In the genomic region with DNA sequence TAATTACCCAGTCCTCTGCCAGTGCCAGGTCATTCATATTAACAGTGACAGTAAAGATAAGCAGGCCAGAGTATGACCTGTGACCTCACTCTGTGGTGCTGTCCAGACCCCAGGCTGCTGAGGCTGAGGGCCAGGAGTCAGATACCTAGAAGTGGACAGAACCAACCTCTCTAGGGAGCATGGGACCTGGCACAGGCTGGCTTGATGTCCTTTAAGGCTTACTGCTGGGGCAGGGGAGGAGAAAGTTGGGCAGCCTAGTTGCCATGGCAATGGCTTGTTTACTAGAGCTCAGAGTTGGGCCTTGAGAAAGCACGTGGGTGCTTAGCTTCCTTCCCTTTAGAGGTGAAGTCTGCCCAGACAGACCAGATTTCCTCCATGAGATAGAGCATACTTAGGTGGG, we compare ENCODE assay signal across 16 mouse cellular contexts. TPM values are rescaled to one million over a fixed set of nuclear protein-coding genes. Genes with fewer than 3 reads are reported as not detected.
A peak's percentile ranks its signal among the peaks of the same experiment; 100 is the strongest.
DNase-seq lines count a peak whose midpoint lies in the region; ATAC-seq and TF ChIP-seq lines count a peak whose summit lies in the region.
"Had no signal": no experiment of that assay in that cellular context is flagged by ENCODE, and none has a peak within 500 bp of the region (broad histone marks: within the 10 kb centered on the region; RNA-seq: fewer than 3 reads in every experiment).

No protein-coding gene starts in this region.

- H3K4me2 ChIP-seq in embryonic facial prominence, embryonic 14.5 days (ENCODE audit: low read depth, low read length) = no peak overlapping the region
- H3K4me2 ChIP-seq: limb, embryonic 15.5 days had no signal

- no peak for TF ChIP-seq POLR2A in MEL (IDR thresholded peaks at IDR 0.05; ENCODE audit: control insufficient read depth in 1 of 2, insufficient read depth in 1 of 2, low read depth in 1 of 2, low read length in 2 of 2, poor library complexity in 1 of 2)

- ATAC-seq in embryonic facial prominence, embryonic 14.5 days (ENCODE audit: low read depth) = 0 out of 2 replicates have a peak, but pooled peaks have one; percentile 5
- ATAC-seq: inflammation-experienced regulatory T-cells, adult 6 months had no signal

- no peaks in the 10 kb centered on the region for H3K79me2 ChIP-seq in MEL (ENCODE audit: control insufficient read depth, insufficient read depth, low read length, poor library complexity)

- no peaks in the 10 kb centered on the region for H3K4me1 ChIP-seq in MEL (ENCODE audit: control insufficient read depth in 1 of 2, insufficient read depth in 2 of 2, low read length in 2 of 2)
- H3K4me1 ChIP-seq in embryonic facial prominence, embryonic 14.5 days (ENCODE audit: control insufficient read depth, insufficient read depth, low read length) = no peaks in the 10 kb centered on the region
- H3K4me1 ChIP-seq: limb, embryonic 15.5 days had no signal

- no peaks in the 10 kb centered on the region for H3K36me3 ChIP-seq in MEL (ENCODE audit: control insufficient read depth in 1 of 2, insufficient read depth in 2 of 2, low read length in 2 of 2)
- no peaks in the 10 kb centered on the region for H3K36me3 ChIP-seq in embryonic facial prominence, embryonic 14.5 days (ENCODE audit: control insufficient read depth, insufficient read depth, low read length)
- H3K36me3 ChIP-seq: limb, embryonic 15.5 days had no signal

- no peak for TF ChIP-seq CTCF in MEL (IDR thresholded peaks at IDR 0.05 in 2 of 3, conservative IDR thresholded peaks at IDR 0.05 in 1 of 3; ENCODE audit: control insufficient read depth in 1 of 3, insufficient read depth in 1 of 3, low read depth in 2 of 3, low read length in 3 of 3, poor library complexity in 1 of 3, severe bottlenecking in 1 of 3)

- TF ChIP-seq EP300 in MEL (IDR thresholded peaks at IDR 0.05; ENCODE audit: low read depth in 1 of 2, low read length in 2 of 2) = no peak

- no peak overlapping the region for H3K27ac ChIP-seq in MEL (ENCODE audit: control insufficient read depth, low read depth, low read length)
- H3K27ac ChIP-seq in embryonic facial prominence, embryonic 14.5 days (replicated peaks; ENCODE audit: low read depth, low read length) = no peak overlapping the region
- H3K27ac ChIP-seq: left cerebral cortex, adult 2 months; limb, embryonic 15.5 days had no signal

- no peak overlapping the region for H3K4me3 ChIP-seq in MEL (ENCODE audit: control insufficient read depth in 1 of 2, insufficient read depth in 1 of 2, low read depth in 2 of 2, low read length in 2 of 2)
- H3K4me3 ChIP-seq in embryonic facial prominence, embryonic 14.5 days (ENCODE audit: low read depth, low read length) = no peak overlapping the region
- H3K4me3 ChIP-seq: left cerebral cortex, adult 2 months; limb, embryonic 15.5 days; myocyte had no signal

- no peak for TF ChIP-seq RAD21 in MEL (IDR thresholded peaks at IDR 0.05; ENCODE audit: low read depth, low read length)

- WGBS in embryonic facial prominence, embryonic 14.5 days = 40% methylated on average over 1 of the region's 1 CpGs

- no peak overlapping the region for H3K9ac ChIP-seq in MEL (ENCODE audit: control insufficient read depth, low read depth, low read length, poor library complexity, severe bottlenecking)
- no peak overlapping the region for H3K9ac ChIP-seq in embryonic facial prominence, embryonic 14.5 days (ENCODE audit: low read depth, low read length)
- H3K9ac ChIP-seq: limb, embryonic 15.5 days; lung, embryonic 14.5 days had no signal

- H3K9me3 ChIP-seq in MEL (replicated peaks; ENCODE audit: insufficient read depth, low read length) = no peaks in the 10 kb centered on the region
- no peaks in the 10 kb centered on the region for H3K9me3 ChIP-seq in embryonic facial prominence, embryonic 14.5 days (ENCODE audit: control insufficient read depth, low read length)
- H3K9me3 ChIP-seq: limb, embryonic 15.5 days; megakaryocyte, embryonic 14.5 days had no signal

- peak; percentile 36 for DNase-seq in cerebellum, adult 9-10 months
- no peak for DNase-seq in cerebellum, adult 8-10 months
- peak; percentile 28 to 31 for DNase-seq in lung, adult 18-20 months
- no peak for DNase-seq in lung, postnatal 10 days
- no peak for DNase-seq in MEL (ENCODE audit: low read depth, low spot score)
- no peak for DNase-seq in embryonic facial prominence, embryonic 14.5 days (ENCODE audit: low spot score)
- DNase-seq in left cerebral cortex, adult 9 months (ENCODE audit: low spot score in 2 of 2) = no peak
- DNase-seq: heart, postnatal 14 days; lung, embryonic 14.5 days; thymus, postnatal 4 days had no signal

- 0 out of 4 replicates have a peak, but pooled peaks cover 0 to 2% of the 10 kb centered on the region in 2 experiments for H3K27me3 ChIP-seq in MEL (ENCODE audit: control insufficient read depth in 1 of 2, insufficient read depth in 2 of 2, low read length in 2 of 2)
- no peaks in the 10 kb centered on the region for H3K27me3 ChIP-seq in embryonic facial prominence, embryonic 14.5 days (replicated peaks; ENCODE audit: control insufficient read depth, insufficient read depth, low read length)

TF ChIP-seq in MEL, 35 proteins besides CTCF, POLR2A, EP300 and RAD21:
- 0 out of 2 replicates have a peak, but pooled peaks have one; percentile 30 for TF ChIP-seq MXI1 (IDR thresholded peaks at IDR 0.05; ENCODE audit: low read depth, low read length)
- TF ChIP-seq TAL1 (IDR thresholded peaks at IDR 0.05; ENCODE audit: low read length) = no peak
- no peak for TF ChIP-seq POLR2AphosphoS2 (IDR thresholded peaks at IDR 0.05; ENCODE audit: low read length)
- no peak for TF ChIP-seq POLR2AphosphoS5 (IDR thresholded peaks at IDR 0.05; ENCODE audit: borderline replicate concordance, low read depth, low read length)
- TF ChIP-seq CHD2 (IDR thresholded peaks at IDR 0.05; ENCODE audit: low read length) = no peak
- TF ChIP-seq MAX (IDR thresholded peaks at IDR 0.05; ENCODE audit: low read length) = no peak
- no peak for TF ChIP-seq UBTF (IDR thresholded peaks at IDR 0.05; ENCODE audit: borderline replicate concordance, insufficient read depth, low read depth, low read length)
- TF ChIP-seq MAZ (IDR thresholded peaks at IDR 0.05; ENCODE audit: low read depth, low read length) = no peak

RNA-seq across cellular contexts. Expression of a gene that starts 20.5 kb away (rescaled TPM):
- total RNA-seq in MEL (2012; rRNA removed) = not detected in 2 replicates
- polyA plus RNA-seq in MEL (2012; ENCODE audit: insufficient read depth in 1 of 2, insufficient read length in 2 of 2, low read depth in 1 of 2, low replicate concordance in 2 of 2, missing spikeins in 1 of 2) = not detected
- 0.68 and 1.4 TPM in 2 replicates for polyA plus RNA-seq in embryonic facial prominence, embryonic 14.5 days (2014; fragmentation: Nextera tagmentation; extraction: Ambion mirVana)
- polyA plus RNA-seq: inflammation-experienced regulatory T-cells, adult 6 months had no signal

RNA-seq across cellular contexts. Expression of a gene that starts 46.0 kb away (rescaled TPM):
- total RNA-seq in MEL (2012; rRNA removed) = 0.19 and 0.23 TPM in 2 replicates
- polyA plus RNA-seq in MEL (2012; ENCODE audit: insufficient read depth in 1 of 2, insufficient read length in 2 of 2, low read depth in 1 of 2, low replicate concordance in 2 of 2, missing spikeins in 1 of 2) = under 1 TPM in 1 of 2 experiments, not detected in 1; 0.57 TPM
- polyA plus RNA-seq in embryonic facial prominence, embryonic 14.5 days (2014; fragmentation: Nextera tagmentation; extraction: Ambion mirVana) = 0.45 and 2.5 TPM in 2 replicates
- polyA plus RNA-seq: kidney, embryonic 14.5 days; lung, embryonic 14.5 days had no signal

RNA-seq across cellular contexts. Expression of a gene that starts 47.8 kb away (rescaled TPM):
- total RNA-seq in MEL (2012; rRNA removed) = not detected in 2 replicates
- polyA plus RNA-seq in MEL (2012; ENCODE audit: insufficient read depth in 1 of 2, insufficient read length in 2 of 2, low read depth in 1 of 2, low replicate concordance in 2 of 2, missing spikeins in 1 of 2) = not detected
- 1.4 and 2.0 TPM in 2 replicates for polyA plus RNA-seq in embryonic facial prominence, embryonic 14.5 days (2014; fragmentation: Nextera tagmentation; extraction: Ambion mirVana)

Comparison
In these comparisons a context has a peak if more than half of its experiments do, and no peak if none do; other contexts are left out.
1. DNase-seq: peak in cerebellum, adult 9-10 months (single experiment) and lung, adult 18-20 months (2 of 2); none in cerebellum, adult 8-10 months (single experiment), lung, postnatal 10 days (single experiment), MEL (single experiment), embryonic facial prominence, embryonic 14.5 days (single experiment) and left cerebral cortex, adult 9 months (0 of 2).